Mouse (Mus musculus): ENCODE results near the gene Ehmt2. TPM values are rescaled to one million over a fixed set of nuclear protein-coding genes. Genes with fewer than 3 reads are reported as not detected.
A peak's percentile ranks its signal among the peaks of the same experiment; 100 is the strongest.
"Not testable (repeated sequence)": the region's sequence is repeated elsewhere in the genome, so short reads cannot be mapped to it uniquely, and the experiment has no call there.

The Ehmt2 gene
- total RNA-seq, 4 experiments from 2014 or later: 182 to 191 (median 185) TPM

DNA sequence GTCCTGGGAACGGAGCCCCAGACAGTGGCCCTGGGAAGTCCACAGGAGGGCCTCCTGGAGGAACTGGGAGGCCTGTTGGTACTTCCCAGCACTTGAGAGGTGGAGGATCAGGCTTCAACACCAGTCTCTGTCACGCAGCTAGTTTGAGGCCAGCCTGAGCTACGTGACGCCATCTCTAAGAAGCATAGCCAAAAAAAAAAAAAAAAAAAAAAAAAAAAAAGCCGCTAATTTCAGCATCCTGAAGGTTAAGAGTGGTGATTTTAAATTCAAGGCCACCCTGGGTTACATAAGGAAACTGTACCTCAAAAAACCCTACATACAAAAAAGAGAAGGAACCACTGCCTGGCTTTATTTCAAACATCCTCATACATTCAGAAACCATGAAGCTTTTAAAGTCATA, 26.0 kb downstream of the Ehmt2 start:
- no peak for DNase-seq (ENCODE audit: low spot score in 2 of 2)

DNA sequence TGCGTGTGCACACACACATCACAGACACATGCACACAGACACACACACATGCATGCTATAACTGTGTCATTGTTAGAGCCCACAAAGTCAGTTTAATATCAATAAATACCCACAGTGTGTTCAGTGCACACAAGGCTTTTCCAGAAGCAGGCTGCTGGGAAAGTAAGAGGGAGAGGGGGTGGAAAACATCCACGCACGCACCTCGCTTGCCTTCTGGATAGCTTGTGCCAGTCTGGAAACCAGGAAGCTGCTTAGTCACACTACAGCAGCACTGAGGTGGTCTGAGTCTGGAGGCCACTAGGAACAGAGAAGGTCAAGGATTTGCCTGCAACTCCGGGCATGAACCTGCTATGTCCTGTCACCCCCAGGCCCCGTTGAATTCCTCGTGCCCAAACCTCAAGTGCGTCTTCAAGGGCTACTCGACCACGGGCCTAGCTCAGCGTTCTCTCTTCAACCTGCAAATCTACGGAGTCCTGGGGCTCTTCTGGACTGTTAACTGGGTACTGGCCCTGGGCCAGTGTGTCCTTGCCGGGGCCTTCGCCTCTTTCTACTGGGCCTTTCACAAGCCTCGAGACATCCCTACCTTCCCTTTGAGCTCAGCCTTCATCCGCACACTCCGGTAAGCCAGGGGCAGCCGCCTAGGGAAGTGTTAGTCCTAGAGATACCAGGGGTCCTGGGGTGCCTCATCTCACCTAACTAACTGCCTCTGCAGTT, 29.2 kb downstream of the Ehmt2 start:
- peak in 1 of 2 experiments; percentile 43 for DNase-seq (ENCODE audit: low spot score in 2 of 2)

DNA sequence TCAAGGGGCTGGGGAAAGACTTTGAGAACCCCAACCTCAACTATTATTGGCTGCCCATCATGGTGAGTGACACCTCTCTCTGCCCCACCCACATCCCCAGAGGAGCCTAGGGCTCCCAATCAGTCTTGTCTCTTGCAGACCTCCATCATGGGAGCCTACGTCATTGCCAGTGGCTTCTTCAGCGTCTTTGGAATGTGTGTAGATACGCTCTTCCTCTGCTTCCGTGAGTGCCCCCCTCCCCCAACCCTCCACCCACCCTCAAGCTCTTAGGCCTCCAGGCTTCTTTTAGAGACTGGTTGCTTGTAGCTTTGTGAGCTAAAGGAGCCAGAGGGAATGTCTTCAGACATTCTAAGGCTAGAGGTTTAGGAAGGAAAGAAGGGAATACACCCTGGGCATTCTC, 30.6 kb downstream of the Ehmt2 start:
- no peak for DNase-seq (ENCODE audit: low spot score in 2 of 2)

DNA sequence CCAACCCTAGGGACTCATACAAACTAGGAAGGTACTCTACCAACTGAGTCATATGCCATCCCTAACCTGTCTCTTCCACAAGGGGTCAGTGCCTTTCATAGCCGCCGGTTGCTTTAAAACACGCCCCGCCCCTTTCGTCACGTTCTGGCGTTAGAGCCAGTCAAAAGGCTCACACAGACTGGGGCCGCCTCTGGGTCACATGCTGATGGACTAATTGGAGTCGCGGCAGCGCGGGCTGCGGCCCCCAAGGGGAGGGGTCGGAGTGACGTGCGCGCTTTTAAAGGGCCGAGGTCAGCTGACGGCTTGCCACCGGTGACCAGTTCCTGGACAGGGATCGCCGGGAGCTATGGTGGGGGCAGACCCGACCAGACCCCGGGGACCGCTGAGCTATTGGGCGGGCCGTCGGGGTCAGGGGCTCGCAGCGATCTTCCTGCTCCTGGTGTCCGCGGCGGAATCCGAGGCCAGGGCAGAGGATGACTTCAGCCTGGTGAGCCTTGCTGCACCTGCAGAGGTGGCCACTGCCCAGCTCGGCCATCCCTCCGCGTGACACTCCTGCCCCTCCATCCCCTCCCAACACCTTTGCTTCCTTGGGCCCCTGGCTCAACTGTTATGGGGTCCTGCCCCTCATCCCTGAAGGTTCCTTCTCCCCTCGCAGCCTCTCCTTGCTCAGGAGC, 32.9 kb downstream of the Ehmt2 start, which contains the start of gene Neu1:
Gene Neu1 (plus strand): TSS at position 193 of the 674 bp plus-strand sequence.
- DNase-seq (ENCODE audit: low spot score in 2 of 2): peak; percentile 91 to 98

DNA sequence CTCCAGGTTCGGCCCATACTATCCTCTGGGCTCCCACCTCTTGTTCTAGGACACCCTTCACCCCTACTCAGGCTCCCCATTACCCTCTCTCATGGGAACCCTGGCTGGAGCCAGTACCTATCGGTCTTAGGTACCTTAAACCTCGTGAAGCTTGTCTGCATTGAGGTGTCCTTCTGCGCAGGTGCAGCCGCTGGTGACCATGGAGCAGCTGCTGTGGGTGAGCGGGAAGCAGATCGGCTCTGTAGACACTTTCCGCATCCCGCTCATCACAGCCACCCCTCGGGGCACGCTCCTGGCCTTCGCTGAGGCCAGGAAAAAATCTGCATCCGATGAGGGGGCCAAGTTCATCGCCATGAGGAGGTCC, 33.4 kb downstream of the Ehmt2 start:
- DNase-seq (ENCODE audit: low spot score in 2 of 2): peak; percentile 44 to 46

DNA sequence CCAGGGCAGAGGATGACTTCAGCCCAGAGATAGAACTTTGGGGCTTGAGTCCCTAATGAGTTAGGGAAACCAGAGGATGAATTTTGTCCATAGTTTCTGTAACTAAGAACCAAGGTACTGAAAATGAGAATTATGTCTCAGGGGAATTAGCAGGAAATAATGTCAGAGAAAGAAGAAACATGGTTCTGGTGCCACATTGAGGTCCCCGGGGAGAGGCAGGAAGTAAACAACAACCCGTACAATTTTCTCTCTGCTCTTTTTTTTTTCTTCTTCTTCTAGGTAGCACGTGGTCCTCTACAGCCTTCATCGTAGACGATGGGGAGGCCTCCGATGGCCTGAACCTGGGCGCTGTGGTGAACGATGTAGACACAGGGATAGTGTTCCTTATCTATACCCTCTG, 34.0 kb downstream of the Ehmt2 start:
- DNase-seq (ENCODE audit: low spot score in 2 of 2): no peak

DNA sequence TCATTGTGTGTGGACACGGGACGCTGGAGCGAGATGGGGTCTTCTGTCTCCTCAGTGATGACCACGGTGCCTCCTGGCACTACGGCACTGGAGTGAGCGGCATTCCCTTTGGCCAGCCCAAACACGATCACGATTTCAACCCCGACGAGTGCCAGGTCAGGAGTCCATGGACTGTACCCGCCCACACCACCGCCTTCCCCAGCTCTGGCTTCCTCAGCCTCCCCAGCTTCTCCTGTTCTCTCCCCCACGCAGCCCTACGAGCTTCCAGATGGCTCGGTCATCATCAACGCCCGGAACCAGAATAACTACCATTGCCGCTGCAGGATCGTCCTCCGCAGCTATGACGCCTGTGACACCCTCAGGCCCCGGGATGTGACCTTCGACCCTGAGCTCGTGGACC, 35.8 kb downstream of the Ehmt2 start:
- peak in 1 of 2 experiments; percentile 38 for DNase-seq (ENCODE audit: low spot score in 2 of 2)

DNA sequence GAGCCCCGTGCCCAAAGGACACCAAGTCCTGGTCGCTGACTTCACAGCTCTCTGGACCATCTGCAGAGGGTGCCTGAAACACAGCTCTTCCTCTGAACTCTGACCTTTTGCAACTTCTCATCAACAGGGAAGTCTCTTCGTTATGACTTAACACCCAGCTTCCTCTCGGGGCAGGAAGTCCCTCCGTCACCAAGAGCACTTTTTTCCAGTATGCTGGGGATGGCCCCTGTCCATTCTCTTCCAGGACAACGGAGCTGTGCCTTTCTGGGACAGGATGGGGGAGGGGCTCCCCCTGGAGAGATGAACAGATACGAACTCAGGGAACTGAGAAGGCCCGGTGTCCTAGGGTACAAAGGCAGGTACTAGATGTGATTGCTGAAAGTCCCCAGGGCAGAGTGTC, 36.6 kb downstream of the Ehmt2 start:
- DNase-seq (ENCODE audit: low spot score in 2 of 2): no peak

DNA sequence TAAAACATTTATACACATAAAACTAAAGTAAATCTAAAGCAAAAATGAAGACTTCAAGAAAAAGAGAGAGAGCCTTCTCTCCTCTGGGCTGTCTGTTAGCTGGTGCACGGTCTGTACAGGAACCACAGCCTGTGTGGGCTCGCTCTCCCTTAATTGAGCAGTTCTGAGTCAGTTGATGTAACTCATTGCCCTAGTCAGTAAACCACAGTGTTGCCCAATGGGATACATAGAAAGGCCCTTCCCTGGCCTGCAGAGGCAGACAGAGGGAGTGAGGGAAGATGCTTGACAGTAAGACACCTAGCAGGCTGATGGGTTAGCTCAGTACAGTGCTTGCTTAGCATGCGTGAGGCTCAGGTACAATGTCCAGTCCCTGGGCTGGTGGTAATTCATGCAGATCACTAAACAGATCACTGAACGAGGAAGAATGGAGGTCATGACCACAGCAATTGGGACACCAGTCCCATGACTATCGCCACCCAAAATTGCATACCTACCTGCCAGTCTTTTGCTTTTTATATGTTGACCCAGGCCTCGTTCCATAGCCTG, 39.8 kb downstream of the Ehmt2 start:
- DNase-seq (ENCODE audit: low spot score in 2 of 2): no peak

DNA sequence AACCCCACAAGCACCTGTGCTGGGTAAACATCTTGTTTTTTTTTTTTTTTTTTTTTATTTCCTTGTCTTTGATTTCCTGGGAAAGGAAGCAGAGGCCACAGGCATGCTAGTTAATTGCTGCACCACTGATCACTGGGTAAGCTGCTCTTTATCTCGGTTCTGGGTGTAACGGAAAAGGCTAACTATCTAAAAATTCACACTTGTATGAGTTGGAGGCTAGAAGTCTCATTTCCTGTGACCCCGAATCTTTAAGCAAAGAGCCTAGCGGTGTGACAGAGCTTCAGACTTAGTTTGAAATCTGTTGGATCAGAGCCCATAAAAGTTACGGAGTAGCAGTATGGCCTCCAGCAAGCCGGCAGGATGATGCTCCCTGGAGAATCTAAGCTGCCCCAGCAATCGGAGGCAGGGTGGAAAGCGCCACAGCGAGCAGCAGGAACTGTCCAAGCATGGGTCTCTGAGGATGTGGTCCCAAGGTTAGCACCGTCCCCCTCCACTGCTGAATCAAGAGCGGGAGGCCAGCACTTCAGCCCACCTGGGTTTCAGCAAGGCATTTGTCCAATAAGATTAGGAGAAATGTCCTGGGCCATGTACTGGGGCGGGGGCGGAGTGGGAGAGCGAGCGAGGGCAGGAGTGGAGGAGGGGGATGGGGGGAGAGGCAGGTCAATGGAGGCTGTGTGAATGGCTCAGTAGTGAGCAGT, 43.2 kb downstream of the Ehmt2 start:
- no peak for DNase-seq (ENCODE audit: low spot score in 2 of 2)

DNA sequence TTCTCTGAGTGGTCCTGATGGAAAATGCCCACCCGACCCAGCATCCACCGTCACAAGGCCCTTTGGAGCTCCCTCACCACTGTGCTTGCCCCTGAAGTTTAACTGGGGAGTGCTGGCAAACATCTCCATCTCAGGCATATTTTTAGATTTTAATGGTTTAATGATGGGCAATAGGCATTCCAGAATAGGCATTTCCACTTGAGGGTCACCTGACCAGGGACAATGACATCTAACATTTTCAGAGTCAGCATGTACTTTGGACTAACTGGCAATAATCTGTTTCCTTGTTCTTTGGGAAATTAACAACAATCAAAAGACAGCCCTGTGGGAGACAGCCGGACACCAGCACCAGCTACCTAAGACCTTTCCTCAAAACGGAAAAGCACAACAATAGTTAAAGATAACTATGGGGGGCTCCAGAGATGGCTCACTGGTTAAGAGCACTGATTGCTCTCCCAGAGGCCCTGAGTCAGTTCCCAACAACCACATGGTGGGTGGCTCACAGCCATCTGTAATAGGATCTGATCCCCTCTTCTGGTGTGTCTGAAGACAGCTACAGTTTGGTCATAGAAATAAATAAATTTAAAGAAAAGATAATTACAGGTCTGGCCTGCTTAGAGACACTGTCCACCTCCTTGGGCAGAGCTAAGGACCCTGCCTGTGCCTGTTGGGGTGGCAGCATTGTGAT, 45.0 kb downstream of the Ehmt2 start:
- no peak for DNase-seq (ENCODE audit: low spot score in 2 of 2)

DNA sequence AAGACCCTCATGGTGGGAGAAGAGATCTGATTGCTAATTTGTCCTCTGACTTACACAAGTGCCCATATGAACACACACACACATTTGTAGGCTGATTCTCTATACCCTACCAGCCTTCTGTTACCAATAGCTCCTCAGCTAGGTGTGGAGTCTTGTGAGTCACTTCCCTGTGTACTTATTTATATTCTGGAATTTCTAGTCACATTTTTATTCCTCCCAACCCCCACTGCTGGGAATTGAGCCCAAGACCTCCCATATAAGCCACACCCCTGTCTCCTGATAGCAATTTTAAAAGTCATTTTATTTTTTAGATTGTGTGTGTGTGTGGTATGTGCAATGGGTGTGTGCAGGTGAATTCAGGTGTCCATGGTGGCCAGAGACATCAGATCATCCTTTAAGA, 46.1 kb downstream of the Ehmt2 start:
- DNase-seq (ENCODE audit: low spot score in 2 of 2): no peak

DNA sequence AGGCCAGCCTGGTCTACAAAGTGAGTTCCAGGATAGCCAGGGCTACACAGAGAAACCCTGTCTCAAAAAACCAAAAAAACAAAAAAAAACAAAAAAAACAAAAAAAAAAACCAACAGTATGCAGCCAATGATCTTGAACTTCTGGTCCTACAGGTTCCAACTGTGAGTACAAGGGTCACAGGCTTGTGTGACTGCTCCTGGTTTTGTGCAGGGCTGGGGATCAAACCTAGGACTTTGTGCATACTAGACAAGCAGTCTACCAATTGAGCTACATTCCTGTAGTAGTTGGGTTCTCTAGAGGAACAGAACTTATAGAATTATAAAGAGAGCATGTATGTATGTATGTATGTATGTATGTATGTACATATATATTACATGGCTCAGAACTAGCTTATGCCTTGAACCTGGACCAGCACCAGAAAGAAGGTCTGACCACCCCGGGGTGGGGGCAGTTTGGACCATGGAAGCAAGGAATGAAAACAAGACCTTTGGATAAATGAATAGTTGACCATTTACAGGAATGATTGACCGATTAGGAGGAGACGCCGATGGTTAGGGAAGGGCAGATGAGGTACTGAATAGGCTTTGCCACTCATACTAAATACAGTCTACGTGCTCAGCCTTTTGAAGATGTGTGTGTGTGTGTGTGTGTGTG, 48.3 kb downstream of the Ehmt2 start:
- DNase-seq (ENCODE audit: low spot score in 2 of 2): no peak

DNA sequence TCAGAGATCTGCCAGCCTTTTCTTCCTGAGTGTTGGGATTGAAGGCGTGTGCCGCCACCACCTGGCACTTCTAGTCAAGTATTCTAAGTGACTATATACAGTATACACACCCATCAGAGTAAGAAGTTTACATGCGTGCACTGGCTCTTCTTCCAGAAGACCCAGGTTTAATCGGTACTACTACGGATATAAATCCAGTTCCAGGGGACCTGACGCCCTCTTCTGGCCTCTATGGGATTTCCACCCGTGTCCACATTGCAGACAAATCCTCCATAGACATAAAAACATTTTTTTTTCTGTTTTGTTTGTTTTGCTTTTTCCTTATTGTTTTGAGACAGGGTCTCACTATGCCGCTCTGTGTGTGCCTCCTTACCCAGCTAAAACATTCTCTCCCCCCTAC, 49.3 kb downstream of the Ehmt2 start:
- DNase-seq (ENCODE audit: low spot score in 2 of 2): no peak

DNA sequence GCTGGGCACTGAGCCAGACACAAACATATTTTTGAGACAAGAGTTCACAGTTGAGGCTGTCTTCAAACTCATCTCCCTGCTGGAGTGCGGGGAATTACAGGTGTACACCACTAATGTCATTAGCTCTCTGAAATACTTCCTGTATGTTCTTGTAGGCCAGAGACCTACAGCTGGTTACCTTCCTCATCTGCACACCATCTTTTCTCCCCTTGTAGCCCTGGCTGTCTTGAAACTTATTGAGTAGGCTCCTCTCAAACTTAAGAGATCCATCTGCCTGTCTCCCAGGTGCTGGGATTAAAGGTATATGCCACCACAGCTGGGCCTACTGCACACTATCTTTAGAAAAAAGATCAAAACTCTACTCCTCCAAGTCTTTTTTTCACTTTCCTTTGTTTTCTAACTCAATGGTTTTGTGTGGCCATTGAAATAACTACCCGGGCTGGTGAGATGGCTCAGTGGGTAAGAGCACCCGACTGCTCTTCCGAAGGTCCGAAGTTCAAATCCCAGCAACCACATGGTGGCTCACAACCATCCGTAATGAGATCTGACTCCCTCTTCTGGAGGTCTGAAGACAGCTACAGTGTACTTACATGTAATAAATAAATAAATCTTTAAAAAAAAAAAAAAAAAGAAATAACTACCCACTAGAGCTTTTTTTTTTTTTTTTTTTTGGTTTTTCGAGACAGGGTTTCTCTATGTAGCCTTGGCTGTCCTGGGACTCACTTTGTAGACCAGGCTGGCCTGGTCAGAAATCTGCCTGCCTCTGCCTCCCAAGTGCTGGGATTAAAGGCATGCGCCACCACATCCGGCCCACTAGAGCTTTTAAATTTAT, 50.7 kb downstream of the Ehmt2 start:
- DNase-seq (ENCODE audit: low spot score in 2 of 2): not testable (repeated sequence)

DNA sequence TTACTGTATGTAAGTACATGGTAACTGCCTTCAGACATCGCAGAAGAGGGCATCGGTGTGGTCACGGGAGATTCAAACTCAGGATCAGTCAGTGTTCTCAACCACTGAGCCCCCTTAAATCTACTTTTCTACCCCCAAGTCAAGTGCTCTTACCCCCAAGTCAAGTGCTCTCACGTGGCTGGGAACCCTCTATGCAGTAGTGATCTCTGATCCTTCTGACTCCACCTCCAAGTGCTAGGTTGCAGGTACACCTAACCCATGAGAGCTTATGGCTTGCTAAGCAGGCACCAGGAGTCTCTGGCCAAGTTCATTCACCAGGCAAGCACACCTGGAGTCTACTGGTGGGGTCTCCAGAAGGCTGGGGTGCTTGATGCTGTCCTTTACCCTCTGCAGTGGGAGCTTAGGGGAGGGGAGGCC, 51.3 kb downstream of the Ehmt2 start:
- DNase-seq (ENCODE audit: low spot score in 2 of 2): no peak

DNA sequence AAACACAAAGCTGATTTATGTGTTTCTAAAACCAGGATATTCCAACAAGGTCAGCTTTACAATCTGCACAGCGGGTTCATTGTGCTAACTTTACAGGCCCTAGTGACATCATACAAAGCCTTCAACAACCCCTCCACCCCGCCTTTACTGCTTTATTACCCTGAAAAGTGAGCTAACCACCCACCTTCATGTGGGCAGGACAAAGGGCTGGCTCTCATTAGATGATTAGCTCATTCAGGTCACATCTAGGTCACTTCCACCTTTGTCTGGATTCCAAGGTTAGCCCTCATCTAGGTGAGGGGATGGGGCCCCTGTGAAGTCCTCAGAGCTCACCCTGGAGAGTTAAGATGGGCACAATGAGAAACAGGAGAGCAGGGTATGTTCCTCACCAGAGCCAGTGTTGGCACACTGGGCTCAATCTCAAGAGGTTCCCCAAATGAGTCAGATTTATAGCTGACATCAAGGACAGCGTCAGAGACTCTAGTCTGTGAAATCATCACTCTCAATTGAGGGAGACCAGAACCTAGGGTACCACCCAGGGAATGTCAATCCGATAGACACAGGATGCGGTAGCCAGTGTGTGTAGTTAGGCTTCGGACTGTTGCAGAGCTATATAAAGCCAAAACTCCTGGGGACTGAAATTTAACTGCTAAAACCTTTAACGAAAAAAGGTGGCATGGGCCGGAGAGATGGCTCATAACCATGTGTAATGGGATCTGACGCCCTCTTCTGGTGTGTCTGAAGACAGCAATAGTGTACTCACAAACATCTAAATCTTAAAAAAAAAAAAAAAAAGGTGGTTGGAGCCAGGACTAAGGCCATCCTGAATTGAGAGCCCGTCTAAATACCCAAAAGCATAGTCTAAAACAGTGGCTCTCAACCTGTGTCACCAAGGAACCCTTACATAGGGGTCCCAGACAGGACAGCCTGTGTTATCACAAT, 52.5 kb downstream of the Ehmt2 start:
- DNase-seq (ENCODE audit: low spot score in 2 of 2): no peak

DNA sequence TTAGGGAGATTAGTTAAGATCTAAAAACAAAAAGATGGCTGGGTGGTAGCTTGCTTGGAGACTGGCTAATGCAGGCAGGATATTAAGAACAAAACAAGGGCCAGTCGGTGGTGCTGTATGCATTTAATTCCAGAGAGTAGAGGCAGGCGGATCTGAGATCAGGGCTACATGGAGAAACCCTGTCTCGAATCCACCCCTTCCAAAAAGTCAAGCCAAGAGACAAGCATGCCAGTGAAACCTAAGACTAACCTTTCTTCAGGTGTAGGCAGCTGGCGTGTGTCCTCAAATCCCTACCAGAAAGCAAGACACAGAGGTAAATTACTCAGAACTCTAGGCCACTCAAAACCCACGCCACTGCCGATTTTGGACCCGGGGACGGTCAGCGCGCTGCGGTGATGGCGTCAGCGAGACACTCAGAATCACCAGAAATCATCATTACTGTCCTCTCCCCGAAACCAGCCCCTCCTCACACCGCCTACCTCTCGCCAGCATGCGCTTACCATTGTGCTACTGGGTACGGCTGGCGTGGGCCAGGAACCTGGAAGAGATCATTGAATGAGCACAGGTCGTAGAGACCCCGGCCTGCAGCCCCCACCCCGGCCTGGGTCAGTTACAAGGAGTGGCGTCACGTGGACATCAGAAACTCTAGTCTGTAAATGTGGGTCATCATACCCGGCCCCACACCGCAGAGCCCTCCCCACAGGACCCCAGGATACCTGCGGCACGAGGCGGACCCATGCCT, 53.5 kb downstream of the Ehmt2 start:
- peak in 1 of 2 experiments; percentile 63 for DNase-seq (ENCODE audit: low spot score in 2 of 2)

Measured in left cerebral cortex, adult 8-10 months (tissue).